Mouse (Mus musculus): Measurements from ENCODE around the gene Ly86.

Gene Ly86

GRCm38 (mm10) chr13:37344909-37345772, at the start of gene Ly86:
Gene Ly86 (plus strand): TSS chr13:37345208.
- DNase-seq (ENCODE audit: extremely low read depth, low read depth), result no peak

- no peak for DNase-seq (ENCODE audit: extremely low read depth, low read depth)
These were observed 47.1 kb upstream of the Ly86 start for GRCm38 (mm10) chr13:37297886-37298285.

GRCm38 (mm10) chr13:37298856-37299255, 46.2 kb upstream of the Ly86 start:
- DNase-seq (ENCODE audit: extremely low read depth, low read depth), result no peak

GRCm38 (mm10) chr13:37302877-37303276, 42.1 kb upstream of the Ly86 start:
- no peak for DNase-seq (ENCODE audit: extremely low read depth, low read depth)

GRCm38 (mm10) chr13:37308006-37308405, 37.0 kb upstream of the Ly86 start:
- DNase-seq (ENCODE audit: extremely low read depth, low read depth), result no peak

- no peak for DNase-seq (ENCODE audit: extremely low read depth, low read depth)
These were observed 35.7 kb upstream of the Ly86 start for GRCm38 (mm10) chr13:37309296-37309695.

- DNase-seq (ENCODE audit: extremely low read depth, low read depth), result no peak
These were observed 34.7 kb upstream of the Ly86 start for GRCm38 (mm10) chr13:37310331-37310730.

- no peak for DNase-seq (ENCODE audit: extremely low read depth, low read depth)
These were observed 33.3 kb upstream of the Ly86 start for GRCm38 (mm10) chr13:37311555-37312221.

GRCm38 (mm10) chr13:37312222-37312928, 32.6 kb upstream of the Ly86 start:
- peak; percentile 24 for DNase-seq (ENCODE audit: extremely low read depth, low read depth)

GRCm38 (mm10) chr13:37312951-37313350, 32.1 kb upstream of the Ly86 start:
- DNase-seq (ENCODE audit: extremely low read depth, low read depth), result no peak

GRCm38 (mm10) chr13:37325504-37325903, 19.5 kb upstream of the Ly86 start:
- DNase-seq (ENCODE audit: extremely low read depth, low read depth), result peak; percentile 44

- no peak for DNase-seq (ENCODE audit: extremely low read depth, low read depth)
These were observed 15.3 kb upstream of the Ly86 start for GRCm38 (mm10) chr13:37329747-37330146.

GRCm38 (mm10) chr13:37330971-37331370, 14.0 kb upstream of the Ly86 start:
- DNase-seq (ENCODE audit: extremely low read depth, low read depth), result no peak

- DNase-seq (ENCODE audit: extremely low read depth, low read depth), result no peak
These were observed 12.0 kb upstream of the Ly86 start for GRCm38 (mm10) chr13:37332779-37333543.

GRCm38 (mm10) chr13:37333544-37333870, 11.5 kb upstream of the Ly86 start:
- DNase-seq (ENCODE audit: extremely low read depth, low read depth), result no peak

- no peak for DNase-seq (ENCODE audit: extremely low read depth, low read depth)
These were observed 7.7 kb upstream of the Ly86 start for GRCm38 (mm10) chr13:37337269-37337668.

- no peak for DNase-seq (ENCODE audit: extremely low read depth, low read depth)
These were observed 7.1 kb upstream of the Ly86 start for GRCm38 (mm10) chr13:37337871-37338270.

- DNase-seq (ENCODE audit: extremely low read depth, low read depth), result no peak
These were observed 2.2 kb upstream of the Ly86 start for GRCm38 (mm10) chr13:37342804-37343203.

- DNase-seq (ENCODE audit: extremely low read depth, low read depth), result no peak
These were observed 815 bp downstream of the Ly86 start for GRCm38 (mm10) chr13:37345823-37346222.

- DNase-seq (ENCODE audit: extremely low read depth, low read depth), result peak; percentile 63
These were observed 3.0 kb downstream of the Ly86 start for GRCm38 (mm10) chr13:37347871-37348595.

GRCm38 (mm10) chr13:37349051-37349450, 4.0 kb downstream of the Ly86 start:
- DNase-seq (ENCODE audit: extremely low read depth, low read depth), result no peak
